Mouse (Mus musculus) layer of hippocampus, adult 11-12 months (tissue): Measurements from ENCODE around the gene Snx29.

Experiments
- DNase-seq: peaks from one replicate; pipeline ENCODE4 v3.0.0; 2022; ENCODE audit warnings: low spot score

Gene Snx29

DNA sequence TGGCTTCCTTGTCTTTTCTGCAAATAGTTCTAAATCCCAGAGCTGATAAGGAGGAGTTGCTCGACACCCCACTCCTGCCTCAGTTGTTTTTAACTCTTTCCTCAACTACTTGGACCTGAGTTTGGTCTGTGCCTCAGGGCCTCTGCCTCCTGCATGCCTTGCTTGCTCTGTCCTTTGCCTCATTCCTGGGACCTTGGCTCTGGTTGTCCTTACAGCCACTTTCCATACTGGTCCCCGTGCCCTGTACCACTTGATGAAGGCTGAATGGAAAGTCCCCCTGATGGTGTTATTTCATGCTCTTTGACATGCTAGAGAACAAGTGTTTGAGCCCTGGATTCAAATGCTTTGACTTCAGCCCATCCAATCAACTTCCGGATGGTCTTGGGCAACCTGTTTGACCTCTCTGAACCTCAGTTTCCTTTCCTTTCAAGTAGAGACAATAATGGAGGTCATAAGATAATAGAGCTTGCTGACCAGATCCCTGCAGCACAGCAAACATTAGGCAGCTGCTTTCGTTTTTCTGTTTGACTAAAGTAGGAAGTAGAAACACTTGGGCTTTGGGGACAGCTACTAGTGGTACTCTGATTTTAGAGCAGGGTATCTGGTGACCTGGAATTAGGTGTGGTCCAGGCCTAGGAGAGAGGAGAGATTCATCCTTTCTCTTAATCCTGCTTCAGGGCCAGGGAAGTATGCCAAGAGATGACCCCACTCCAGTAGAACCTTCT, 365.7 kb downstream of the Snx29 start:
- DNase-seq, result no peak

DNA sequence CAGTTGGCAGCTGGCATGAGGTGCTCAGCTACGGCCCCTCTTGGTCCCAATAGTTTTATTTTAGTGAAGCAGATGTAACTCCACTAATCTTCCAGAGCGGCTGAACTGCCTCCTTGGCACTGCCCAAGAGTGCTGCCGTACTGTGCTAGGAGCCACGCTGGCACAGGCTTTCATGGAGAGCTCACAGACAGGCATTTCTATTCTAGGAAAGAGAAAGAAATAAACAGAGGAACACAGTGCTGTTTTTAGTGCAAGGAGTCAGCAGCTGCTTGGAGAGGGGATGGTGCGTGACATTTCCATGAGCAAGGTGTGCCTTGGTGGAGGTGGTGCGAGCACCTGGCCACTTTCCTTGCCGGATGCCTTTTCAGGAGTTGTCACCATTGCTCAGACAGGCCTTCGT, 367.4 kb downstream of the Snx29 start:
- DNase-seq, result peak; percentile 44

DNA sequence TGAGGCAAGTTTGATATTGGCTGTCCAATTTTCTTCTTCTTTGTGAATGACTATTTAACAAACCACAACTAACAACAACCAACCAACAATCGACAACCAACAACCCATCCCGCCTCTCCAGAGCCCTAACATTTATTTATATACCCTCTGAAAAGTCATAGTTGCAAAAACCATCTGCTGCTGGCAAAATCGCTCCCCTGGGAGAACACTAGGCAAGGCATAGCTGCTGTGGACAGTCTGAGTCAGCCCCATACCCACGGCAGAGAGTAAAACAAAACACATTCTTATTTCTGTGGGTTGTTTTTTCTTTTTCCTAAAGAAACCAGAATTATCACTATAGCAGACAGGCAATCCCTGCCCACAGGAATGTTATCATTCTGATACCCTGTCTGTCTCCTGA, 368.0 kb downstream of the Snx29 start:
- no peak for DNase-seq

DNA sequence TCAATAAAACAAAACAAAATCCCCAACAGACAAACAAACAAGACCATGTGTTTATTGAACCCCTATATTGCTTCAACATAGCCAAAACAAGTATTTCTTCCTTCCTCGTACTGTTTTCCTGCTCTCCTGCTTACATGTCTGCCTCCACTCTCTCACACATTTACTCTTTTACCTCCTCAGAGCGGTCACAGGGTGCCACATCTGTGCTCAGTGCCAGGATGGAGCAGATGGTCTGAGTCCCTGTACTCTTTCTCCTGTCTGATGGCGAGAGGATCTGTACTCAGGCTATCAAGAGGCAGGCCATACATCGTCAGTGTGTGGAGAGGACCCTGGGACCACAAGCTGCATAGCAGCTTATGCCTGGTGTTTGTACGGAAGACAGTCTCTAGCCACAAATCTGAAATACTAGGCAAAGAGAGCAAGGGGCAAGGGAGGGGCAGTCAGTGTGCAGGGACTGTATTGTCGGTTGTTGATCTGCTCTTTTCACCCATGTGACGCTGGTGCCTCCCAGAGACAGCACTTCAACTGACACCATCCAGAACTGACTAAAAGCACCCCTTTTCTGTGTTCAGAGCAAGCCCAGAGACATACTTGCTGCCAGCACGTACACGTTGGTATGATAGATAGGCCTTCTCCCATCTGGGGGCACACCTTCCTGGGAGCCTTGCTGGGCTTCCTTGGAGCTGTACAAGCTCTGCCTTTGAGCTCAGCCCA, 368.9 kb downstream of the Snx29 start:
- peak; percentile 33 for DNase-seq

DNA sequence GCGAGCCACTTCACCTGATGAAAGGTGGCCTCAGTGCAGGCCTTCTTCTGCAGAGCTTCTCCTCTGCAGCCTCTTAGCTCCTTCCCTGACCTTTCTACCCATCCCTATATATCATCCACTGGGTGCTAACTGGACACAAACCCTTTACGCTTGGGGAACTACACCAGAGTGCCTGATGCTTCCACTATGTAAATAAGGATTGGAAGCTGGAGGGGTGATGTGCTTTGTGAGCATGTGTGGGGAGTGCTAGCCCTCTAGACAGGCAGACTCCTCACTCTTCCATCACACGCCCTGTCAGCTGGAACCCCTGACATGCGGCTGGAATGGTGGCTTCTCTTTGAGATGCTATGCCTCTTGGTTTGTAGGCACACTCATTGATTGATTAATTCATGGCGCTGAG, 370.0 kb downstream of the Snx29 start:
- no peak for DNase-seq

DNA sequence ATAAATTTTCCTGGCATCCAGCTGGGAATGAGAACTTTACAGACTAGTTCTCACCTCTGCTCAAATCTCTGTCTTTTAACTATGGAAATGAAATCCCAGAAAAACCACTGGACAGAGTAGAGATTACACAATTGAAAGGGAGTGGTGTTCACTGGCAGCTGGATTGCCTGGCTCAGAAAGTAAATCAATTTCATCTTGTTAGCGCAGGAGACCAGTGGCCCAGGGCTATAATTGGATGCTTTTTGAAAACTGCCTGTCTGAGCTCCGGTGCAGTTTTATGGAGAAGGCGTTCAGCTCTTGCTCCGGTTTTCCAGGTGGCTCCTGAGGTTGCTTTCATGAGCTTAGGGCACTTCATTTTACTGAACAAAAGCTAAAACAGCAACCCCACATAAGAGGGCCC, 371.7 kb downstream of the Snx29 start:
- DNase-seq, result no peak

DNA sequence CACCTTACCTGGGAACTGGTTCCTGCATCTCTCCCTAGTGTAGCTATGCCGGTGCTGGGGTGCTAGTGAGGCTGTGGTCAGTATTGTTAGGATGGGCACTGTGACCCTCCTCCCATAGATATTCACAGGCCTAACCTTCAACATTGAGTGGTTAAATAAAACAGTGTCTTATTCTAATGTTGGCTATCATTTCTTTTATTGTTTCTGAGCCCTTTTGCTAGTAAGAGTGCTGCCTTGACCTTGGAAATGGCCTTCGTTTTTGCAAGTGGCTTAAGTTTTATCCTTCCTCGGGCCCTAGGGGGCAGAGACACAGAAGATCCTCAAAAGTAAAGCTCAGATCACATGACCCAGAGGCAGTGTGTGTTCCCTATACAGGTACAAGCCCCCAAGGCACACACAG, 374.1 kb downstream of the Snx29 start:
- DNase-seq, result no peak

DNA sequence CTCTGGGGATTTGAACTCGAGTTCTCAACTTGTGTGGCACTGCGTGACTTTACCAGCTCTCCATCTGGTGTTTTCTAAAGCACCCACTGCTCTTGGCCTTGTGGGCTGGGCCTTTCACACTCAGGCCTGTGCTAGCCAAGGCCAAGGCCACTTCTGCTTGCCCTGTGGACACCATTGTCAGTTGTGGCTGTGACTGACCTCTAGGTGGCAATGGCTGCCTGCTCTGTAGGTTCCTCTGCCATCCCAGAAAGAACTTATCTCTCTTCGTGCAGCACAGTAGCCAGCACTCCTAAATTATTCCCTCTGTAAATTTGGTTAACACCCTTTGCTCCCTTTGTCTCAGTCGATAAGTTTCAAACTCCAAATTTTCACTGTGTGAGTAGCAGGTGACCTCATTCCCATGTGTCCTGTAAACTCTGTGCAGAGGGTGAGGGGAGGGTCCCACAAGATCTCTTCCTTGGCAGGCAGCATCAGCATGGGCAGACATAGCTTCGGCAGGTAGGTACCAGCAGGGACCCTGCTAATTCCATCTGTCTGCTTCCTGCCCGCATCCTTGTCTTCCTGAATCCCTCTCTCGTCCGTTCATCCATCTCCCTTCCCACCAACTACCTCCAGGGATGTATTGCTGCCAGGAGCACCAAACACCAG, 375.1 kb downstream of the Snx29 start:
- DNase-seq, result peak; percentile 50

DNA sequence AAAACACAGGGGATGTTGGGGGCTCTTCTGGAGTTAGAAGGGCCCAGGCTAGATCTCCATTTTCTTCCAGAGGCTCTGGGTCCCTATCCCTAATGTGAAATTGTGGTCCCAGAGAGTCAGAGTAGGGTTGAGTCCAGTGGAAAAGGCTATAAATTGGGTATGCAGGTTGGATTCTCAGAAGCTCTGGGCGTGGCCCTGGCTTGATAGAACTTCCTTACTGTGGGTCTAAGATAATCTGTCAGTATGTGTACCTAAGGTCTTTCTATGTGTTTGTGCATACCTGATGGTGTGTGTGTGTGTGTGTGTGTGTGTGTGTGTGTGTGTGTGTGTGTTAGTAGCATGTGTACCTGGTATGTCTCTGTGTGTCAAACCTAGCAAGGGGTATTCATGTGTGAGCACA, 378.9 kb downstream of the Snx29 start:
- no peak for DNase-seq

DNA sequence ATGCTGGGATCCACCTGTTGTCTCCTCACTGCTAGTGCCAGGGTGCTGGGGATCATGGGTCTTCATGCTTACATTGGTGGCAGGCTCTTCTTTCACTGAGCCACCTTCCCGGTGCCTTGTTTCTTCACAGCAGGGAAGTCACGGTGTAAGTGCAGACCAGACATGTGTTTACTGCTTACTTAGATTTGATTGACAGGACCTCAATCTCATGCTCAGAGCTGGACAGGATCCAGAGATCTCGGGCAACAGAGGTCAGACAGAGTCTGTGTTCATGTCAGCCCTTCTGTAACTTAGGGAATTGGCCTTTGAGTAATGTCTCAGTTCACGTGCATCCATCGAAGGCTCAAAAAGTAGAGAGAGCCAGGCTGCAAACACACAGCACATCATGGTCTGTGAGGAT, 381.4 kb downstream of the Snx29 start:
- no peak for DNase-seq

DNA sequence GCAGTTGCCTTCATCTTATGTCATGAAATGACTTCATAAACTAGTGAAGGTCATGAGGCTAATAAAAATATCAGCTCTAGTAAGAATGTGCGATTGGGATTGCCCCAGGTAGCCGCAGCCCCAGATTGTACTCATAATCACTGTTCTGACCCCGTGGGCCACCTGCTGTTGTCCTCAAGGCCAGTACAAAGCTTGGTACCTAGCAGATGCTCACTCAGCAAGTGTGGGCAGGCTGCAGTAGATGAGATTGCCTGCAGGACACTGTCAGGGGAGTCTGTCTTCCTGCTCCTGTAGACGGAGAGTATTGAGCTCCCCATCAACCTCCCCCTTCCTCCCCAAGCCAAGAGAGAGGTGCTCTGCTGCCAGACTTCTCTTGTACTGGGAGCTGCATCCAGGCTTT, 382.7 kb downstream of the Snx29 start:
- DNase-seq, result no peak

DNA sequence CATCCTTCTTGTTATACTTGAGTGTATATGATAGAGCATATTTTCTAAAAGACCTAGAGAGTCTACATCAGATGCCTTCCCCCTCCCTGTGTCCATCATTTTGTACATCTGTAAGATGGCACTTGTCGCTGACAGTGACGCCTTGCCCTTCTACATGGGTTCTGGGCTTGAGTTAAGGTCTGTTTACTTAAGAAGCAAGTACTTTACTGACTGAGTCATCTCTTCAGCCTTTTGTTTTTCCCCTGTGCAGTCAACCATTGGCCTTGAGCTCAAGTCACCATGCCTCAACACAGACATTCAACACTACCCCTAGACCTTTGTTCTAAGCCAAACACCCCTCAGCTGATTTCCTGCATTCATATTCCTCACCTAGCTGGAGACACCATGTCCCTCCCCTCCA, 385.4 kb downstream of the Snx29 start:
- DNase-seq, result no peak

DNA sequence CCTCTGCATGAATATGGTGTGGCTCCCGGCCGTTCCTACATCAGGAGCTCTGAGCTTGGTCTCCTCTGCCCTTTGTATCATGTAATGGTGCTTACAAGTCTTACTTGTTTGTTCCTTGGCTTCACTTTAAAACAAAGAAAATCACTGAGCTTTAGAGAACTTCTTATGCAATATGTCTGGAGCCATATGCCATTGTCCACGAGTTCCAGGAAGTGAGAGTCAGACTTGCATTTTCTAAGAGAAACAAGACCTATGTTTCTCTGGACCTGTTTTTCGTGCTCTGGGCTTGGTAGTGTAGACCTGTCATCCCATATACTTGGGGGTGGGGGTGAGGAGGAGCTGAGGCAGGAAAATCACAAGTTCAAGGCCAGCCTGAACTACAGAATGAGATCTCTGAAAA, 386.7 kb downstream of the Snx29 start:
- no peak for DNase-seq

DNA sequence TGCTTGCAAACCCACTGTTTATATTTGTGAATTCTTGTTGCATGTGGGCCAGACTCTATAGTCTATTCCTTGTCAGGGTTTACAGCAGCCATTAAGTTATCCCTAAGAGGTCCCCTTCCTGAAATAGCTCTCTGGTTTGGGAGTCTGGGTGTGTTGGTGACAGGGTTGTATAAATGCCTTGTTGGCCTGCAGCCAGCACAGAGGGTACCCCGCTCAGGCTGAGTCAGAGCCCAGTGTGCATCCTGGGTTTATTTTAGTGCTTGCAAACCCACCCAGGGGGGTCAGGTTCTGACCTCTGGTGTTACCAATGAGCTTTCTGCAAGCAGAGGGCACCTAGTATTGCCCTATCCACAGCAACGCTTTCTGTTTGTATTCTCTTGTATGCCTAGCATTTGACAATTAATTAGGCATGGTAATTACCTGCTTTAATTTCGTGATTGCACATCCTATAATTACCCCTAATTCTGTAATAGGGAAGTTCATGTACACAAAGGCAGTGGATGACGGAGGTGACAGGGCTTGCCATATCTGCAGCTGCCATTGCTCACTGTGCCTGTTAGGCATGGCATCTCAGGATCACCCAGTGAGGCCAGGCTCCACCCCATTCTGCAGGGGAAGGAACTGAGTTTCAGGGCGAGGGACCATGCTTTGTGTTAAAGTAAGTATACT, 387.4 kb downstream of the Snx29 start:
- no peak for DNase-seq

DNA sequence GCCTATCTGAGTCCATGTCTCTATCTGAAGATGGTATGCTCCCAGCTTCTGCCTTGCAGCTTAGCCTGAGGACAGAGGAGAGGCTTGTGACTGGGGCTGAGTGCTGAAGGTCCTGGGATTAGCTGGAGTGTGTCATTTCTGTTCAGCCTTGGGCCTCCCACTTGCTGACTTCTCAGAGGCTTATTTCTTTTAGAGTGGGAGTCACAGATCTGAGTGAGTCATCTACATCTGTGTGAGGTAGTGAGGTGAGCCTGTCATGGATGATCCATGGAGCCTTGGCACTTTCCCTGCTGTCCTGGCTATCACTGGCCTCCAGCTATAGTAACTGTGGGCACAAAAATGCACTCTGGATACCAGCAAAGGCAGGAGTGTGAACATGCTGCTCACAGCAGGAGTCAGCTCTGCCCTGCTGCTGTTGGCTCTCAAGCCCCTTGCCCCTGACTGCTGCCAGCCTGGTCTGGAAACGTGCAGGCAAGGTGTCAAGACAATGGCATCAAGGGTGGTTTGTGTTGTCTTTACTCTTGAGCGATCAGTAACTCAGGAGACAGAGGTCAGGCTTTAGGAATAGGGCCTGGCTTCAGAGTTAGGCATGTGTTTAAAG, 390.7 kb downstream of the Snx29 start:
- DNase-seq, result no peak

DNA sequence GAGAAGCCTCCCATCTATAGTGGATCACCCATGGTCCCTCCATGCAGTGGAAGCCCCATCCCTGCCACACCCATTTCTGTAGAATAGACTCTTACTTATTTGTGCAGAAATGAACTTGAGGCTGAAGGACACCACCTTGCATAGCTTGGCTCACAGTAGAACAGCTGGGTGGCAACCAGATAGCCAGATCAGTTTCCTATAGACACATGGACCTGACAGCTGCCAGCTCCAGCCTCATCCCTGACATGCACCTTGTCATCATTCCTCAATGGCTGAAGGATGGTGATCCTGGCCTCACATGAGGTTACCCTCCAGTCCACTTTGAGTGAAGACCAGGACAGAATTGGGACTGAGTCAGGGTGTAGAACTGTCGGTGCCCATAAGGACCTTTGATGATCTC, 394.2 kb downstream of the Snx29 start:
- no peak for DNase-seq

DNA sequence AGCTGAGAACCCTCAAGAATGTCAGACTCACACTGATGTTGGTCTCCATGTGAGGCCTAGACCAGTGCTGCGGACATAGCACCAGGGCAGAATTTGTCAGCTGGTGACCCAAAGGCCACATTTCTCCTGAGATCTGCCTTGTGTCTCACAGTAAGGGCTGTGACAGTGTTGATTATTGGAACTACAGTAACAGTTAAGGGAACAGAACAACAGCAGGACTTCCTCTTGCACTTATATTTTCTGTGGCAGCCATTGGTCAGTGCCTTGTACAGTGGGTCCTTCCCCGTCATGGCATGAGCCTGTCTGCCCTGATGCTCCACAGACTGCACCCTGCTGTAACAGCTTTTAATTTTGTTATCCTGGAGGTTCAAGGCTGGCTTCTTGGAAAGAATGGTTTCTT, 403.2 kb downstream of the Snx29 start:
- no peak for DNase-seq

DNA sequence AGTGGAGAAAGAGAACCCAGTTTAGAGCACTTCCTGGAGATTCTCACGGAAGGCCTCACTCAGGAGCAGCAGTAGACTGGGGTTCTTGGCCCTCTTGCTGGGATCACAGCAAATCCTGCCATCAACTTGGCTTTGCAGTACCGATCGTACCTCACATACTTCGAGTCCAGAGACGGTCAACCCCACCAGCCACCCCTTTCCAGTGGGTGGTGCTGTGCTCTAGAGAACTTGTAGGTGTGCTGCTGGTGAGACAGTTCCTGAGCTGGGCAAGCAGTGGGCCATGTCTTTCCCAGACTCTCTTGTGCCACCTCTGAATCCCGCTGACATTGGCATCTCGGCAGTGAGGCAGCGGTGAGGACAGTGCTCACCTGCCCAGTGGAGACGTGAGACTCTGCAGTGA, 404.6 kb downstream of the Snx29 start:
- no peak for DNase-seq

DNA sequence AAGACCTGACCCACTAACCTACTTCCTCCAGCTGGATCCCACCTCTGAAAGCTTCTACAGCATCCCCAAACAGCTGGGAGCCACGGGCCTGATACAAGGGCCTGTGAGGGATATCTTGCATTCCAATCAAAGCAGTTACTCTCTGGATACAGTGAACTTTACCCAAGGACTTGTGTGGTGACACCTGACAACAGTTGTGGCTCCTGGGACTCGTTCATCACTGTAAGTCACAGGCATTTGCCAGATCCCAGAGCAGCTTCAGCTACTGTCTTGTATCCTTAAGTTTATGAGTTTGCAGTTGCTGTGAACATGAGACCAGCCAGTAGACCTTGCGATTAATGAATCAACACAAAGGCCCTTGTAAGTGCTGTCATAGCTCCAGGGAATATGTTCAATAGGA, 405.4 kb downstream of the Snx29 start:
- no peak for DNase-seq

DNA sequence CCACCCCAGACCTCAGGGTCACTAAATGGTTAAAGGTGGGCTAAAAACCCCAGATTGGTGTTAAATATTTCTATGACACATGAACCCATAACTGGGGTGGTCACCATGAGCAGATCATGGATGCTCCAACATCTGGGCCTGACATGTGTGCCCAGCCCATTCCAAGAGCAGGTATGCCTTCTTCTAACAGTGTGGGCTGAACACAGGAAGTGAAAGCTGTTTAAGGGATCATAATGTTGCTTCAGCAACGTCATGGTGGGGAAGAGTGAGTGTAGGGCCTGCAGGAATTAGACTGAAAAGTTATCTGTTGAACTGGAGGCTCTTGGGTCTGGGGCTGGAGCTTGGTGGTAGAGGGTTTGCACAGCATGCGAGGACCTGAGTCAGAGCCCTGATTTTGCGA, 405.9 kb downstream of the Snx29 start:
- no peak for DNase-seq

DNA sequence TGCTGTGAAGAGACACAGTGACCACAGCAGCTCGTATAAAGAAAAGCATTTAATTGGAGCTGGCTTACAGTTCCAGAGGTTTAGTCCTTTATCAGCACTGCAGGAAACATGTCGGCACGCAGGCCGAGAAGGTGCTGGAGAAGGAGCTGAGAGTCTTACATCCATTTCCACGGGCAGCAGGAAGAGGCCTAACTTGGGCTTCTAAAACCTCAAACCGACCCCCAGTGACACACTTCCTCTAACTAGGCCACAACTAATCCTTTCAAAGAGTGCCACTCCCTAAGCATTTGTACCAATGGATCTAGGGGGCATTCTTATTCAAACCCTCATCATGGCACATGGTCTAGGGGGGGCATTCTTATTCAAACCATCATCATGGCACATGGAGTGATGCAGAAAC, 406.4 kb downstream of the Snx29 start:
- DNase-seq, result no peak

DNA sequence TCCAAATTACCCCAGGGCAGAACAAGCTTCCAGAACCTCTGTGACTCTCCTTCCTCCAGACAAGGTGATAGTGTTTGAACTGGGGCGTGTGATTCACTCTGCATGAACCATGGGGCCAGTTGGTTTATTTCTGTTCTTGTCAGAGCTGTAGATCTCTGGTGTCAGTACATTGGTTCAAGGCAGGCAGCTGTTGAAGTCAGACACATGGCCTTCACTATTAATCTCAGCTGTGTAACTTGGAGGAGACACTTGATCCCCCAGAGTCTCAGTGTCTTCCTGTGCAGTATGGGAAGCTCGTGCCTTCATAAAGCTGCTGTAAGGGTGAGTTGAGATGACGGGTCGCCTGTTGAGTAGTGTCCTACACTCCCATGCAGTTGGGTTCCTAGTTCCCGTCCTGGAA, 407.1 kb downstream of the Snx29 start:
- DNase-seq, result no peak
